Mouse (Mus musculus): ENCODE data around the gene Prpf6.
A peak's percentile ranks its signal among the peaks of the same experiment; 100 is the strongest.

Gene Prpf6

GRCm38 (mm10) chr2:181685686-181686085, 94.0 kb downstream of the Prpf6 start:
- no peak for DNase-seq (ENCODE audit: low read depth, low spot score)

DNA sequence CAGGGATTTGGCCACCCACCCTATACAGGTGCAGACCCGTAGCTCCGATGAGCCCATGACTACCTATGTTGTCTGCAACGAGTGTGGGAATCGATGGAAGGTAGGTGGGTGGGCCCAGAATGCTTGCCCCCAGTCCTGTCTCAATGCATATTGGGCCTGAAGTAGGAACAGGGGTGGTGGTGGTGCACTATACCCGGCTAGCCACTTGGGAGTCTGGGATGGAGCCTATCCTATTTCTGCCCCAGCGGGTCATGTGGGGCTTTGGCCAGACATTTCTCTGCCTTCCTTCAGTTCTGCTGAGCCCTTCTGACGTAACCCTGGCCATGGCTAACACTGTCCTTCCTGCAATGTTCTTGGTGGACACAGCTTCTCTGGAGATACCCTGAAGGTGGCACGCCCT, 95.9 kb downstream of the Prpf6 start:
- DNase-seq (ENCODE audit: low read depth, low spot score), result no peak

DNA sequence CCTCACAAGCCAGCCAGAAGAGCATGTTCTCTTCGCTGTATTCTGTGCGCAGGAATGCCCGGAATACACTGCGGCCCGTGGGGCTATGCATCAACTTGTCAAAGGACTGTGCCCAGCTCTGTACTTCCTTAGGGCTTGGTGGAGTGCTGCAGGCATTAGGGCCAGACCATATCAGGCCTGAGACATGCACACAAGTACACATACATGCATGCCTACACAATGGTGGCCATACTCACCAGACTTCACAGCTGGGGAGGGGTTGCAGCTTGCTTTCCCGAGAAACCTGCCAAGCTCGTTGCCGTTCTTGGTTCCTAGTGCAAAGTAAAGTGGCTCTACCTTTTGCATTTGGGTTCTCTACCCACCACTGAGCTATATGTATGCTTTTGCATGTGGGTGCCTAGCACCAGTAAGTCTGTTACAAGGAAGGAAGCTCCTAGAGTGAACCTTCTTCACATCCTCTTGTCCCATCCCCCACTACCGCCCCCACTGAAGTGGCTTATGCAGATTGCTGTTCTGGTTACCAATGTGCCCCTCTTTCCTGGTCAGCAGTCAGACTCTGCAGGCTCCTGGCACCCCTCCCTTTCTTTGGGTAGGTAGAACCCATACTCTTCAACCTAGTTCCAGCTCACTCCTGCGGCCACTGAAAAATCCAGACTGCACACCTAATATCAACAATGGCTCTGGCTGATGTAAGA, 97.9 kb downstream of the Prpf6 start:
- no peak for DNase-seq (ENCODE audit: low read depth, low spot score)

- no peak for DNase-seq (ENCODE audit: low read depth, low spot score)
Observed at GRCm38 (mm10) chr2:181691083-181691482, 99.4 kb downstream of the Prpf6 start.

GRCm38 (mm10) chr2:181691571-181691970, 99.9 kb downstream of the Prpf6 start:
- DNase-seq (ENCODE audit: low read depth, low spot score), result no peak

DNA sequence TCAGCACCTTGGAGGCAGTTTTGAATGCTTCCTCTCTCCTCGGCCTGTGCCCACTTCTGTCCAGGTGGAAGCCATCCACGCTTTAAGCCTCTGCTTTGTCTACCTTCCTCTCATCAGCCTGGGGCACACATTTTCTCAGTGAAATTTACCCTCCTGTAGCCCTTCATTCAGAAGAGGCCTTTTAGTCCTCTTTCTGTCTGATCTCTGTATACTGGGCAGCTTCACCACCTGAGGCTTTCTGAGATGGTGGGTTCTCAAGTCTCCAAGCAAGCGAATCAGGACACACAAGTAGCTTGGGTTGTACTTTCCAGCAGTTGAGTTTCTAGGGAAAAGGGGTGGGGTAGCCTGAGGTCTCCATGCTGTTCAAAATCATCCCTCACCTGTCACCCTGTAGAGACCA, 100.6 kb downstream of the Prpf6 start:
- no peak for DNase-seq (ENCODE audit: low read depth, low spot score)

DNA sequence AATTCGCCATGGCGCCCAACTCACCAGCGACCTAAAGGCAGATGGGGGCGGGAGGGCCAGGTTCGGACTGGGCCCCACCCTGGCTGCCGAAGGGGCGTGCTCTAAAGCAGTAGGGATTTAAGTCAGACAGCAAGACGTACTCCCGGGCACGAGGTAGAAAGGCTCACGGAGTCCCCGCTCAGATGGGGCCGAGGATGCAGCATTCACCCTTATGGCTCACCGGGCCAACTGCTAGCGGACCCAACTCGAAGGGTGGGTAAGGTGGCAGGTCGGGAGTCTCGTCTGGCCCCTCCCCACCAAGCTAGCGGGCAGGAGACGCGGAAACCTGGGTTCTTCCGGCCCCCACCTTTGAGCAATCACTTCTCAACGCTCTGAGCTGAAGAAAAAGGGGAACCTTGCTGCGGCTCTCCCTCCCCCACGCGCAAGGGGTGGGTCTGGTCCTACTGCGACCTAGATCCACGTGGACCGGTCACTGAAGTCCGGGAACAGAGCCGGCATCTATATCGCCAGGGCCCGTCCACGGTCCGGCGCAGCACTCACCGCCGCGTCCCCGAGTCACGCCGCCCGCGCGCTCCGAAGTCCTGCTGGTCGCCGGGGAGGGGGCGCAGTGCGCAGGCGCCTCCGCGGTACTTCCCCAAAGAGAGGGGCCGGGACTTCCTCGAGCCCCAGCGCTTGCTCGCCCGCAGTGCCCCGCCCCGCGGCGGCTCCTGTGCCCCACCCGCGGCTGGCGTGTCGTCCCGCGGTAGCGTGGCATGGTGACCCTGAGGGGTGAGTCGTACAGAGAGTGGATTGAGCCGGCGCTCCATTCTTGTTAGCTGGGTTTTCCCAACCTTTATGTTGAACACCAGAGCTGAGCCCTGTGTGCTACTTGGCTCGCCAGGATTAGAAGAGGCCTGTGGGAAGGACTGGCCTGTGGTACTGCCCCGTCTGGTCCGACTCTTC, 101.9 kb downstream of the Prpf6 start, which contains the start of gene Rgs19:
TSS of gene Rgs19 (minus strand) at position 639 of the 942 bp plus-strand sequence.
- DNase-seq (ENCODE audit: low read depth, low spot score), result peak; percentile 96

GRCm38 (mm10) chr2:181694581-181694980, 102.9 kb downstream of the Prpf6 start:
- no peak for DNase-seq (ENCODE audit: low read depth, low spot score)

- DNase-seq (ENCODE audit: low read depth, low spot score), result no peak
Observed at GRCm38 (mm10) chr2:181695776-181696175, 104.1 kb downstream of the Prpf6 start.

- DNase-seq (ENCODE audit: low read depth, low spot score), result no peak
Observed at GRCm38 (mm10) chr2:181696801-181697420, 105.2 kb downstream of the Prpf6 start.

GRCm38 (mm10) chr2:181698241-181698640, 106.6 kb downstream of the Prpf6 start, which contains the start of gene Lkaaear1:
Lkaaear1 (minus strand) TSS chr2:181698442.
- no peak for DNase-seq (ENCODE audit: low read depth, low spot score)

Measured in A20 (cell line).